Mouse (Mus musculus) embryonic fibroblast, embryonic 13.5 days (primary cell): ENCODE results near the gene Xirp1. TPM values are rescaled to one million over a fixed set of nuclear protein-coding genes. Genes with fewer than 3 reads are reported as not detected.
"Not testable (repeated sequence)": the region's sequence is repeated elsewhere in the genome, so short reads cannot be mapped to it uniquely, and the experiment has no call there.

Experiments used
- H3K27ac ChIP-seq: 2 replicates; pipeline ENCODE4 v1.5.1; 2012; ENCODE audit warnings: low read length, control low read depth, inconsistent platforms; ENCODE audit not compliant: insufficient read depth
- H3K4me1 ChIP-seq: 2 replicates; pipeline ENCODE4 v1.6.1; 2011; ENCODE audit warnings: low read length; ENCODE audit not compliant: control insufficient read depth, insufficient read depth
- H3K4me3 ChIP-seq: 2 replicates; pipeline ENCODE4 v1.5.1; 2011; ENCODE audit warnings: mild to moderate bottlenecking, control low read depth, low read length; ENCODE audit not compliant: insufficient read depth
- CTCF ChIP-seq: IDR thresholded peaks from 2 replicates; pipeline ENCODE4 v1.5.1; 2011; ENCODE audit warnings: mild to moderate bottlenecking, control low read depth, low read length, moderate library complexity, borderline replicate concordance; ENCODE audit not compliant: insufficient read depth
- POLR2A ChIP-seq: IDR thresholded peaks from 2 replicates; pipeline ENCODE4 v1.6.1; 2011; ENCODE audit warnings: low read depth, mild to moderate bottlenecking, control low read depth, low read length, moderate library complexity
- polyA plus RNA-seq: library from polyadenylated mRNA; stranded (reverse); fragments of >200 nt; gene quantifications from 2 replicates; pipeline ENCODE4 v1.2.4, GENCODE M21; 2011; ENCODE audit warnings: low read depth; ENCODE audit not compliant: missing spikeins, insufficient read length

Gene Xirp1
- polyA plus RNA-seq, 1 experiment: not detected

DNA sequence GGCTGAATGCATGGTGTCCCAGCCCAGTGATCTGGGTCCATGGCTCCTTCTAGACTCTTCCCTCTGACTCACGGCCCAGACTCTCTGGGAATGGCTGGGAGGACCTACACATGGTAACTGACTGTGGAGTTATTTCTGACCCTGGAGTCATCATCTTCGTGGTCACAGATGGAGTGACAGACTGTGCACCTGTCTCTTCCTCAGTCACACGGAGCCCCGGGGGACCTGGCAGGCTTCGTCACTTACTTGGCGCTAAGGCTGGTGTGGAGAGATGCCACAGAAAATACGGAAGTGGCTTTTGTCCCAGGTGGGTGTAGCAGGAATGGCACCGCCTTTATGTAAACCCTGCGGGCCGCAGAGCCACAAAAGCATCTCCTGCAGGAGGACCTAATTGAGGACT, 773 bp upstream of the Xirp1 start:
- TF ChIP-seq POLR2A (no peak), CTCF (no peak)
- Histone ChIP-seq H3K4me1 (peaks cover 10% of the 10 kb centered on the region), H3K4me3 (no peak overlapping the region), H3K27ac (no peak overlapping the region)

GRCm38 (mm10) chr9:120021164-120021563, 2.2 kb downstream of the Xirp1 start:
- TF ChIP-seq POLR2A: no peak
- TF ChIP-seq CTCF: no peak
- no peak overlapping the region for H3K4me3 ChIP-seq
- peaks cover 2% of the 10 kb centered on the region; the same call in 1 of the 2 replicates for H3K4me1 ChIP-seq
- H3K27ac ChIP-seq: no peak overlapping the region

DNA sequence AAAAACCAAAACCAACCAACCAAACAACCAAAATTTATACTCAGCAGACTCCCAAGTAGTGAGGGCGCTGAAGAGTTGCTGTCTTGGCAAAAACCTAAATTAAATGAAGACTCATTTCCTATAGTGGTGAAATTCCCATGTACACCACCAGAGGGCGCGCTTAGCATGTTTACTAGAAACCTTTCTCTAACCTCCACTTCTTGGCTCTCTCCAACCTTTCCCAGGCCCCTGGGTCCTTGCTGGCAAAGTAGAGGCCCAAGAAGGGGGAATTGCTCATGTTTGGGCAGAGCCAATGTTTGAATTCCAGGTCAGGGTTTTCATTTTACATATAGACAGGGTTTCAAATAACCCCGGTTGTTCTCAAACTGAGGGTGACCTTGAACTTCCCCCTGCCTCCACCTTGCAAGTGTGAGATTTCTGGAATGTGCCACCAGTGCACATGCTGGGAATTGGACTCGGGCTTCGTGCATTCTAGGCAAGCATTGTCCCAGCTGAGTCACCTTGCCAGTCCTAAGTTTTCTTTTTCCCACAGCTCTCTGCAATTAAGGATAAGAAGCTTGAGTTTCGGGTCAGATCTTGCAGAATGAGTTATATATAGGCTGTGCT, 3.0 kb downstream of the Xirp1 start:
- Histone ChIP-seq H3K27ac (no peak overlapping the region), H3K4me3 (no peak overlapping the region), H3K4me1 (peaks cover 2% of the 10 kb centered on the region; the same call in 1 of the 2 replicates)
- TF ChIP-seq CTCF: no peak

GRCm38 (mm10) chr9:120016956-120017355, 6.4 kb downstream of the Xirp1 start:
- no peak for TF ChIP-seq POLR2A
- no peak for TF ChIP-seq CTCF
- H3K27ac ChIP-seq: no peak overlapping the region

GRCm38 (mm10) chr9:120014828-120015227, 8.6 kb downstream of the Xirp1 start:
- no peak for TF ChIP-seq CTCF
- TF ChIP-seq POLR2A: no peak
- Histone ChIP-seq H3K27ac (no peak overlapping the region), H3K4me1 (peaks cover 14% of the 10 kb centered on the region), H3K4me3 (no peak overlapping the region)

More at GRCm38 (mm10) chr9:120016956-120017355, 6.4 kb downstream of the Xirp1 start:
- Histone ChIP-seq H3K4me3 (no peak overlapping the region), H3K4me1 (peaks cover 17% of the 10 kb centered on the region)

DNA sequence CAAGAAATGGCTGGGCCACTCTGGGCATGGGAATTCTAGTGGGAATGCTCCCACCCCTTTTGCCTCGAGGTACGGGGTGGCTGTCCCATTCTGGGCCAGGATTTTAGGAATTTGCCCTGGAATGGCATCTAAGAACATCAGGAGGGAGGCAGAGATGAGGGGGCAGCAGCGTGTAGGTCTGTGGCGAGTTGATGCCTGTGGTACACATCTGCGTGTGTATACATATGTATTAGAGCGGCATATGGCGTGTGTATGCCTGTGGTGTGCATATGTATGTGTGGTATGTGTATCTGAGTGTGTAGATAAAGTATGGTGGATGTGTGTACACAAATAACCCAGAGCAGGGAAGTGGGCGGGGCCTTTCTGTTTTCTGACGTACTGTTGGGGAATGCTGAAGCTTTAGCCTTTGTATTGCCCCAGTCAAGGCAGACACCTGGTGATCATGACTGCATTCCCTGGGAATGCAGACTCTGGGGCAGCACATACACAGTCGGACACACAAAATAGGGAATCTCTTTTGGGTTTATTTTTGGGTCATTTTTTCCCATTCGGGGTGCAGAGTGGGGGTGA, 10.1 kb downstream of the Xirp1 start:
- peaks cover 14% of the 10 kb centered on the region for H3K4me1 ChIP-seq
- H3K27ac ChIP-seq: peak overlapping the region; percentile 34; the same call in 1 of the 2 replicates
- no peak overlapping the region for H3K4me3 ChIP-seq
- TF ChIP-seq CTCF (no peak), POLR2A (no peak)

- no peak overlapping the region for H3K4me3 ChIP-seq
- H3K4me1 ChIP-seq: peaks cover 14% of the 10 kb centered on the region
- H3K27ac ChIP-seq: peak overlapping the region; percentile 34; the same call in 1 of the 2 replicates
- TF ChIP-seq CTCF (no peak), POLR2A (no peak)
Measured at GRCm38 (mm10) chr9:120012781-120013180, 10.6 kb downstream of the Xirp1 start.

GRCm38 (mm10) chr9:120012161-120012560, 11.2 kb downstream of the Xirp1 start:
- H3K4me1 ChIP-seq: peaks cover 14% of the 10 kb centered on the region

GRCm38 (mm10) chr9:120011533-120011932, 11.9 kb downstream of the Xirp1 start:
- H3K4me3 ChIP-seq: no peak overlapping the region
- TF ChIP-seq CTCF: peak; percentile 52; the same call in 1 of the 2 replicates
- no peak for TF ChIP-seq POLR2A
- peak overlapping the region; percentile 57 for H3K27ac ChIP-seq
- peaks cover 14% of the 10 kb centered on the region for H3K4me1 ChIP-seq

More at GRCm38 (mm10) chr9:120012161-120012560, 11.2 kb downstream of the Xirp1 start:
- not testable (repeated sequence) for H3K4me3 ChIP-seq, H3K27ac ChIP-seq

- peak overlapping the region; percentile 70 for H3K27ac ChIP-seq
- peak overlapping the region; percentile 32 for H3K4me3 ChIP-seq
- H3K4me1 ChIP-seq: peaks cover 14% of the 10 kb centered on the region
- TF ChIP-seq CTCF: no peak
- TF ChIP-seq POLR2A: no peak; the same call in 1 of the 2 replicates
Measured at GRCm38 (mm10) chr9:120010781-120011511, 12.5 kb downstream of the Xirp1 start.
